Mouse (Mus musculus) MEL (cell line): ENCODE measurements at regions not wholly inside any gene's neighbourhood (a gene's known extent, or its start where the extent isn't known, plus 50 kb on each side); places are given as distances from the start of the nearest gene placed in this dataset.

ENCODE experiments used
- CTCF ChIP-seq, 3 experiments: IDR thresholded peaks in 2 of 3; conservative IDR thresholded peaks in 1 of 3; 2 replicates each; pipeline ENCODE4 v1.5.1; 2011 to 2012; ENCODE audit warnings: low read length in 3 of 3, low read depth in 2 of 3, mild to moderate bottlenecking in 2 of 3, improper control_type of control experiment in 1 of 3, inconsistent platforms in 1 of 3, mixed read lengths in 1 of 3, moderate library complexity in 1 of 3; ENCODE audit not compliant: control insufficient read depth in 1 of 3, insufficient read depth in 1 of 3, poor library complexity in 1 of 3, severe bottlenecking in 1 of 3
- GABPA ChIP-seq: IDR thresholded peaks from 2 replicates; pipeline ENCODE4 v1.6.1; 2012; ENCODE audit warnings: low read depth, mild to moderate bottlenecking, inconsistent platforms, low read length, improper control_type of control experiment, moderate library complexity
- GATA1 ChIP-seq: IDR thresholded peaks from 2 replicates; pipeline ENCODE4 v1.6.1; 2011; ENCODE audit warnings: low read depth, low read length, improper control_type of control experiment
- KAT2A ChIP-seq: conservative IDR thresholded peaks from 2 replicates; pipeline ENCODE4 v1.6.1; 2012; ENCODE audit warnings: low read depth, low read length, improper control_type of control experiment, inconsistent platforms
- POLR2A ChIP-seq, 2 experiments: IDR thresholded peaks; 2 replicates each; pipeline ENCODE4 v1.6.1; 2011 to 2012; ENCODE audit warnings: low read length in 2 of 2, mild to moderate bottlenecking in 2 of 2, control low read depth in 1 of 2, improper control_type of control experiment in 1 of 2, low read depth in 1 of 2, moderate library complexity in 1 of 2; ENCODE audit not compliant: control insufficient read depth in 1 of 2, insufficient read depth in 1 of 2, poor library complexity in 1 of 2
- SIN3A ChIP-seq: IDR thresholded peaks from 2 replicates; pipeline ENCODE4 v1.6.1; 2012; ENCODE audit warnings: low read length, improper control_type of control experiment, inconsistent platforms
- TAL1 ChIP-seq: IDR thresholded peaks from 2 replicates; pipeline ENCODE4 v1.6.1; 2012; ENCODE audit warnings: mild to moderate bottlenecking, inconsistent platforms, low read length, moderate library complexity, mixed read lengths

DNA sequence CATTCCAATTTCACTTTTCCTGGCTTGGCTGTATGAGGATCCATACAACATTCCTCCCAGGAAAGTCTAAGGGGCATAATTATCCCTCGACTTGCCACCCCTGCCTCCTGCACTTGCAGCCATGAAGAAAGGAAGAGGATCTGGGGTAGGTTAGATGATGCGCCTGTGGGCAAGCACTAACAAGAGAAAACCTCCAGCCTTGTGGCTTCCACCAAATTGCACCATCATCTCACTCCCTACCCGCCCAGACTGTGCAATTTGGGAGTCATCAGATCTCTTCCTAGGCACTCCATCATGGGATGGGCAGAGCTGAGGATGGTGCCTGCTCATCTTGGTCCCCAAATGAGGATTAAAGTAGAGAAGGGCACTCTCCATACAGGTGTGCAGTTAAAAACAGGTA lies 198.8 kb downstream of the Ly86 start:
- no peak for TF ChIP-seq POLR2A (IDR thresholded peaks at IDR 0.05; ENCODE audit: control insufficient read depth in 1 of 2, insufficient read depth in 1 of 2, low read depth in 1 of 2, low read length in 2 of 2, poor library complexity in 1 of 2)
- no peak for TF ChIP-seq GABPA
- no peak for TF ChIP-seq GATA1
- TF ChIP-seq TAL1: no peak
- TF ChIP-seq CTCF (IDR thresholded peaks at IDR 0.05 in 2 of 3, conservative IDR thresholded peaks at IDR 0.05 in 1 of 3; ENCODE audit: control insufficient read depth in 1 of 3, insufficient read depth in 1 of 3, low read depth in 2 of 3, low read length in 3 of 3, poor library complexity in 1 of 3, severe bottlenecking in 1 of 3): no peak
- no peak for TF ChIP-seq SIN3A
- no peak for TF ChIP-seq KAT2A
